Comparison of ENCODE assay signal across 8 mouse cellular contexts in genomic region chr11:21398464-21398863, GRCm38 (mm10). TPM values are rescaled to one million over a fixed set of nuclear protein-coding genes. Genes with fewer than 3 reads are reported as not detected.
A peak's percentile ranks its signal among the peaks of the same experiment; 100 is the strongest.
DNase-seq lines count a peak whose midpoint lies in the region; ATAC-seq lines count a peak whose summit lies in the region.

No protein-coding gene starts in this region.

- no peak overlapping the region for H3K27ac ChIP-seq in stomach, embryonic 16.5 days (ENCODE audit: low read length)

- no peaks in the 10 kb centered on the region; the same call in 1 of the 2 replicates for H3K9me3 ChIP-seq in stomach, embryonic 16.5 days (replicated peaks; ENCODE audit: control insufficient read depth, low read length)

- no peak overlapping the region for H3K4me2 ChIP-seq in stomach, embryonic 16.5 days (ENCODE audit: low read depth, low read length)

- H3K4me3 ChIP-seq in stomach, embryonic 16.5 days (replicated peaks; ENCODE audit: low read length) = no peak overlapping the region

- ATAC-seq in stomach, embryonic 16.5 days (ENCODE audit: insufficient read depth, low FRiP score) = peak; percentile 56; the same call in 1 of the 2 replicates
- no peak for ATAC-seq in erythroid progenitor cell, adult 5-6 weeks (replicated peaks; ENCODE audit: low FRiP score, poor library complexity, severe bottlenecking)

- no peak overlapping the region for H3K9ac ChIP-seq in stomach, embryonic 16.5 days (ENCODE audit: low read length)

- no peaks in the 10 kb centered on the region for H3K27me3 ChIP-seq in stomach, embryonic 16.5 days (ENCODE audit: control insufficient read depth, insufficient read depth, low read length)

- no peaks in the 10 kb centered on the region for H3K36me3 ChIP-seq in stomach, embryonic 16.5 days (ENCODE audit: control insufficient read depth, insufficient read depth, low read length)

- H3K4me1 ChIP-seq in stomach, embryonic 16.5 days (ENCODE audit: control insufficient read depth, insufficient read depth, low read length) = peaks cover 12% of the 10 kb centered on the region

- 17% methylated on average over 7 of the region's 7 CpGs for WGBS in stomach, embryonic 16.5 days

- intact Hi-C loops in gastrocnemius, postnatal 14 days (cut with DNase I; ENCODE audit: low total_unique reads) = no loop called here

- DNase-seq in right cerebral cortex, postnatal 4 days = peak; percentile 5
- no peak for DNase-seq in right cerebral cortex, adult 2 months (ENCODE audit: low spot score in 2 of 2)
- peak; percentile 42 for DNase-seq in gastrocnemius, postnatal 14 days
- peak; percentile 25 for DNase-seq in kidney, postnatal 14 days
- DNase-seq in thymus, postnatal 36 days = no peak
- no peak for DNase-seq in cerebellum, postnatal 4 days (ENCODE audit: low spot score in 2 of 2)

RNA-seq across cellular contexts. Expression of gene Ugp2, which starts 27.5 kb away (rescaled TPM):
- total RNA-seq in gastrocnemius, postnatal 14 days (2021) = 100 to 1,000 TPM; 264 to 284 TPM
- polyA plus RNA-seq in stomach, embryonic 16.5 days (2015; fragmentation: Nextera tagmentation; extraction: Ambion mirVana) = 102 and 116 TPM in 2 replicates
- total RNA-seq in erythroid progenitor cell, adult 5-6 weeks (2015; ENCODE audit: low replicate concordance) = 17.7 and 28.1 TPM in 2 replicates
- total RNA-seq in erythroid progenitor cell, adult 5-6 weeks (2017; ENCODE audit: low replicate concordance) = 13.5 and 16.1 TPM in 2 replicates

Comparison
In these comparisons a context has a peak if more than half of its experiments do, and no peak if none do; other contexts are left out.
1. DNase-seq: peak in right cerebral cortex, postnatal 4 days (single experiment), gastrocnemius, postnatal 14 days (single experiment) and kidney, postnatal 14 days (single experiment); none in right cerebral cortex, adult 2 months (0 of 2), thymus, postnatal 36 days (0 of 2) and cerebellum, postnatal 4 days (0 of 2).
2. RNA of gene Ugp2, which starts 27.5 kb away (total RNA-seq): 264 to 284 TPM in gastrocnemius, postnatal 14 days; 13.5 to 28.1 TPM in erythroid progenitor cell, adult 5-6 weeks; every median in the first group is over 4 times any median in the second.